Mouse (Mus musculus) kidney, postnatal 10 days (tissue): ENCODE measurements around the gene Tmtc4.

ENCODE experiments used
- DNase-seq: peaks from one replicate; pipeline ENCODE4 v3.0.0; 2021; ENCODE audit warnings: mixed read lengths

Tmtc4 gene

GRCm38 (mm10) chr14:122973091-122973490 is 10.7 kb downstream of the Tmtc4 start:
- DNase-seq = no peak

GRCm38 (mm10) chr14:122968049-122968448 is 15.8 kb downstream of the Tmtc4 start:
- no peak for DNase-seq

- DNase-seq = no peak
These were observed 25.9 kb downstream of the Tmtc4 start for GRCm38 (mm10) chr14:122957941-122958340.

GRCm38 (mm10) chr14:122953331-122953730 is 30.5 kb downstream of the Tmtc4 start:
- DNase-seq = peak; percentile 79

GRCm38 (mm10) chr14:122952556-122952955 is 31.3 kb downstream of the Tmtc4 start:
- no peak for DNase-seq

- DNase-seq = no peak
These were observed 32.0 kb downstream of the Tmtc4 start for GRCm38 (mm10) chr14:122951676-122952445.

- DNase-seq = peak; percentile 23
These were observed 32.9 kb downstream of the Tmtc4 start for GRCm38 (mm10) chr14:122950915-122951314.

GRCm38 (mm10) chr14:122943475-122943853 is 40.4 kb downstream of the Tmtc4 start:
- DNase-seq = no peak

GRCm38 (mm10) chr14:122942757-122943474 is 40.9 kb downstream of the Tmtc4 start:
- DNase-seq = peak; percentile 17

GRCm38 (mm10) chr14:122936460-122936859 is 47.4 kb downstream of the Tmtc4 start:
- no peak for DNase-seq

- no peak for DNase-seq
These were observed 63.8 kb downstream of the Tmtc4 start for GRCm38 (mm10) chr14:122920011-122920410.

GRCm38 (mm10) chr14:122917676-122918075 is 66.2 kb downstream of the Tmtc4 start:
- DNase-seq = no peak

GRCm38 (mm10) chr14:122913657-122914056 is 70.2 kb downstream of the Tmtc4 start, which contains the start of gene Ggact:
Gene Ggact (minus strand): TSS chr14:122913757.
- no peak for DNase-seq

- DNase-seq = peak; percentile 84
These were observed 70.9 kb downstream of the Tmtc4 start for GRCm38 (mm10) chr14:122912812-122913498.

GRCm38 (mm10) chr14:122912137-122912536 is 71.7 kb downstream of the Tmtc4 start:
- no peak for DNase-seq

GRCm38 (mm10) chr14:122911265-122911664 is 72.6 kb downstream of the Tmtc4 start:
- no peak for DNase-seq

- DNase-seq = no peak
These were observed 74.3 kb downstream of the Tmtc4 start for GRCm38 (mm10) chr14:122909368-122910091.

GRCm38 (mm10) chr14:122908075-122908474 is 75.8 kb downstream of the Tmtc4 start:
- DNase-seq = no peak

- DNase-seq = no peak
These were observed 78.8 kb downstream of the Tmtc4 start for GRCm38 (mm10) chr14:122905007-122905406.

- no peak for DNase-seq
These were observed 79.9 kb downstream of the Tmtc4 start for GRCm38 (mm10) chr14:122903923-122904351.

GRCm38 (mm10) chr14:122902884-122903283 is 81.0 kb downstream of the Tmtc4 start:
- DNase-seq = peak; percentile 90

GRCm38 (mm10) chr14:122902136-122902535 is 81.7 kb downstream of the Tmtc4 start:
- DNase-seq = peak; percentile 90

GRCm38 (mm10) chr14:122901715-122902114 is 82.1 kb downstream of the Tmtc4 start:
- no peak for DNase-seq
